Mouse (Mus musculus) bone marrow macrophage, adult 2 months (primary cell): ENCODE measurements around the gene Armc9. TPM values are rescaled to one million over a fixed set of nuclear protein-coding genes. Genes with fewer than 3 reads are reported as not detected.

Experiments used
- H3K27ac ChIP-seq: 2 replicates; pipeline ENCODE4 v1.5.1; 2012; ENCODE audit warnings: low read depth, low read length; ENCODE audit not compliant: insufficient read depth
- H3K4me1 ChIP-seq: 2 replicates; pipeline ENCODE4 v1.6.1; 2012; ENCODE audit warnings: low read length; ENCODE audit not compliant: control insufficient read depth, insufficient read depth
- H3K4me3 ChIP-seq: 2 replicates; pipeline ENCODE4 v1.5.1; 2012; ENCODE audit warnings: mild to moderate bottlenecking, low read length, moderate library complexity; ENCODE audit not compliant: insufficient read depth
- CTCF ChIP-seq: IDR thresholded peaks from 2 replicates; pipeline ENCODE4 v1.5.1; 2012; ENCODE audit warnings: low read depth, mild to moderate bottlenecking, low read length, moderate library complexity
- POLR2A ChIP-seq: IDR thresholded peaks from 2 replicates; pipeline ENCODE4 v1.6.1; 2012; ENCODE audit warnings: mild to moderate bottlenecking, low read depth, low read length, borderline replicate concordance
- polyA plus RNA-seq: library from polyadenylated mRNA; stranded (reverse); fragments of >200 nt; gene quantifications from 2 replicates; pipeline ENCODE4 v1.2.4, GENCODE M21; 2012; ENCODE audit not compliant: missing spikeins, insufficient read depth, insufficient read length

The Armc9 gene
- polyA plus RNA-seq, 1 experiment = 3.1 TPM

- peaks cover 15% of the 10 kb centered on the region for H3K4me1 ChIP-seq
- H3K27ac ChIP-seq = no peak overlapping the region
- TF ChIP-seq CTCF = no peak
- TF ChIP-seq POLR2A = no peak
- no peak overlapping the region for H3K4me3 ChIP-seq
These were observed 86.4 kb downstream of the Armc9 start for GRCm38 (mm10) chr1:86240959-86241358.

GRCm38 (mm10) chr1:86243490-86243889 is 88.9 kb downstream of the Armc9 start:
- Histone ChIP-seq H3K4me1 (peaks cover 15% of the 10 kb centered on the region), H3K4me3 (no peak overlapping the region), H3K27ac (no peak overlapping the region)
- no peak for TF ChIP-seq CTCF
- no peak for TF ChIP-seq POLR2A

- Histone ChIP-seq H3K4me3 (no peak overlapping the region), H3K4me1 (peaks cover 12% of the 10 kb centered on the region), H3K27ac (no peak overlapping the region)
- TF ChIP-seq POLR2A (no peak), CTCF (no peak)
These were observed 90.9 kb downstream of the Armc9 start for GRCm38 (mm10) chr1:86245301-86246085.

- 0 out of 2 replicates have a peak, but pooled peaks cover 2% of the 10 kb centered on the region for H3K4me1 ChIP-seq
- no peak overlapping the region for H3K4me3 ChIP-seq
- TF ChIP-seq POLR2A = no peak
- TF ChIP-seq CTCF = no peak
- H3K27ac ChIP-seq = no peak overlapping the region
These were observed 98.8 kb downstream of the Armc9 start for GRCm38 (mm10) chr1:86253410-86253809.

- no peak overlapping the region for H3K27ac ChIP-seq
- H3K4me3 ChIP-seq = no peak overlapping the region
- H3K4me1 ChIP-seq = peaks cover 2% of the 10 kb centered on the region; the same call in 1 of the 2 replicates
- TF ChIP-seq CTCF = no peak
- no peak for TF ChIP-seq POLR2A
These were observed 101.7 kb downstream of the Armc9 start for GRCm38 (mm10) chr1:86256311-86256710.

- no peak overlapping the region for H3K4me3 ChIP-seq
- peaks cover 2% of the 10 kb centered on the region; the same call in 1 of the 2 replicates for H3K4me1 ChIP-seq
- no peak overlapping the region for H3K27ac ChIP-seq
- TF ChIP-seq POLR2A (no peak), CTCF (no peak)
These were observed 102.6 kb downstream of the Armc9 start for GRCm38 (mm10) chr1:86257228-86257627.

- no peak overlapping the region for H3K4me3 ChIP-seq
- peaks cover 10% of the 10 kb centered on the region for H3K4me1 ChIP-seq
- no peak for TF ChIP-seq POLR2A
- no peak for TF ChIP-seq CTCF
- no peak overlapping the region for H3K27ac ChIP-seq
These were observed 103.7 kb downstream of the Armc9 start for GRCm38 (mm10) chr1:86258171-86258824.

- TF ChIP-seq CTCF = no peak
- TF ChIP-seq POLR2A = no peak
- Histone ChIP-seq H3K4me1 (peaks cover 26% of the 10 kb centered on the region), H3K4me3 (no peak overlapping the region), H3K27ac (peak overlapping the region; percentile 59)
These were observed 109.2 kb downstream of the Armc9 start for GRCm38 (mm10) chr1:86263564-86264339.

- TF ChIP-seq CTCF (no peak), POLR2A (no peak)
- Histone ChIP-seq H3K4me3 (no peak overlapping the region), H3K4me1 (peaks cover 32% of the 10 kb centered on the region), H3K27ac (no peak overlapping the region)
These were observed 110.5 kb downstream of the Armc9 start for GRCm38 (mm10) chr1:86265060-86265459.
